Mouse (Mus musculus): ENCODE results near the gene Comt. TPM values are rescaled to one million over a fixed set of nuclear protein-coding genes. Genes with fewer than 3 reads are reported as not detected.

Comt gene
- total RNA-seq, 2 experiments from 2014 or later, result 133 to 156 TPM

DNA sequence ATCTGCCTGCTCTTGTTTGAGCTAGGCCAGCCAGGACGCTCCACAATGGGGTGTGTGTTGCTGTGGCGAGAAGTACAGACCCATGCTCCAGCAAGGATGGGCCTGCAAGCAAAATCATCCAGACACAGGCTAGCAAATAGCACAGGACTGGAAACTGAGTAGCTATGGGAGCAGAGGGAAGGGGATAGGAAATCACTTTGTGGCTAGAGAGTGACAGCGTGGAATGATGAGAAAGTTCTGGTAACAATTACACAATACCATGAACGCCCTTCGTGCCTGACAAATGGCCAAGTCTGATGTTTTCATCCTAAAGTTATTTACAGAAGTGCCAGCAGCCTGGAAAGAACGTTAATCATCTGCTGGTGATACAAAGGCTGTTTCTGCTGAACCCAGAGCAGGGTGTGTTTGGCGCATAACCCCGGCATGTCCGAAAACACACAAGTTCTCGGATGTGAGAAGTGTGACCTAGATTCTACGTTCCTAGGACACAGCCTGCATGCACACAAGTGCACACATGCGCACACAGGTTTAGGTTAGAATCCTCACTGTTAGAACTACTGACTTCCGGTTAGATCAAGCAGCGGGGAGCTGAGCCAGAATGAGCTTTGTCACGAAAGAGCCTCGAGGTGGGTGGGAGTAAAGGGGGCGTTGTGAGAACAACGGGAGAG lies 10.4 kb downstream of the Comt start:
- peak; percentile 80 to 84 for DNase-seq
- intact Hi-C loops (cut with DNase I), result no loop called here

DNA sequence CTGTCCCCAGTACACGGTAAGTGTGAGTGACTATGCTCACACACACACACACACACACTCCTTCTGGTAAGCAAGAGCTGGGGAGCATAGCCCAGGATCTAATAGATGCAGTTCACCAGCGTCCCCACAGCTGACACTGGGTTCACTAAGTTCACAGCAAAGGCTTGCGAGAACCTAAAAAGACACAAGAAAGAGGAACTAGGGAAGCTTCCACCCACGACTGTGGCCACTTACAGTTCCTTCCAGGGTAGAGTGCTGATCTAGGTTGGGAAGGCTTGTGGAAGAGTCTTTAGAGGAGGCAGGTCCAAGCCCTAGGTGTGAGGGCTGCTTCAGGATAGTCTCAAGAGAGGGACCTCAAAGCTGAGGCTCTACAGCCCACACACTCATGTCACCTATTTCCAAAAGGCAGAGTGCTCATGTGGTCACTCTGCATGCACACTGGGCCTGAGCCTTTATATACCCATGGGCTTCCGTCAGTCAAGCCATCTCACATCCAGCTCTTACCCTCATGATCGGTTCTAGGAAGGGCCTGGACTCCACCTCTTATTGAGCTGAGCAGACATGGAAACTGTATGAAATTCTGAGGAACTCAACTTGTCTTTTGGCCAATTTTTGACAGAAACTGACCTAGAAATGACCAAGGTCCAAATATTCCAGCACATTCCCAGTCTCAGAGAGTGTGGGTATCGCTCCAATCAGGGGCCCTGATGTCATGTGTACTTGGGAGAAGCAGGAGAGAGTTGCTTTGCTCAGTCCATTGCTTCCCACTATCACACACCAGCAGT lies 13.4 kb downstream of the Comt start:
- no peak for DNase-seq
- intact Hi-C loops (cut with DNase I), result no loop called here

DNA sequence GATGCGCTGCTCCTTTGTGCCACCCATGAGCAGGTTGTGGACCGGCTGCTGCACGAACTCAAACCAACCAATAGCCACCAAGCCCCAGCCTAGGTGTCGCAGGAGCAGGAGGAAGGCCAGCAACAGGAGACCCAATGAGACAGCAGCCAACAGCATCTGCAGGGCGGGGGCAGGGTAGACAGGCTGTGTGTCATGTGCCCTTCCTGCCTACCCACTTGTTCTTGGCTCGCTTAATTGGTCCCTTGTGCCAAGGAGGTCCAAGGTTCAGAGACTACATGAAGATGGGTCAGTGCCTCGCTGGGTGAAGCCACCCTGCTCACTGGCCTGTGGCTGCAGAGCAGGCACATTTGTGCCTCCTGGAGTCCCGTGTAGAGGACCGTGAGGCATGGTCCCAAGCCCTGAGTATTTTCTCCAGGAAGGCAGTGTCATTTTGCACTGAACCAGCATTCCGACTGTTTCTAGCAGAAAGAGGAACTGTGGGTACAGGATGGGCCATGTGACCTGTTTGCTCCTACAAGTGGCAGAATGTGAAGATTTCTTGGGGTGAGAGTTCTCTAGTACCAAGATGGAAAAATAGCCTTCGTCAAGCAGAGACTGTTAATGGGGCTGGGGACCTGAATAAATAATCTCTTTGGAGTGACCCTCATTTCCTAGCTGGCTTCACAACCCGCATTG lies 14.7 kb downstream of the Comt start:
- intact Hi-C loops (cut with DNase I), result no loop called here
- peak; percentile 88 to 89 for DNase-seq

GRCm38 (mm10) chr16:18411026-18411649 lies 15.5 kb downstream of the Comt start:
- no peak for DNase-seq
- intact Hi-C loops (cut with DNase I), result no loop called here

DNA sequence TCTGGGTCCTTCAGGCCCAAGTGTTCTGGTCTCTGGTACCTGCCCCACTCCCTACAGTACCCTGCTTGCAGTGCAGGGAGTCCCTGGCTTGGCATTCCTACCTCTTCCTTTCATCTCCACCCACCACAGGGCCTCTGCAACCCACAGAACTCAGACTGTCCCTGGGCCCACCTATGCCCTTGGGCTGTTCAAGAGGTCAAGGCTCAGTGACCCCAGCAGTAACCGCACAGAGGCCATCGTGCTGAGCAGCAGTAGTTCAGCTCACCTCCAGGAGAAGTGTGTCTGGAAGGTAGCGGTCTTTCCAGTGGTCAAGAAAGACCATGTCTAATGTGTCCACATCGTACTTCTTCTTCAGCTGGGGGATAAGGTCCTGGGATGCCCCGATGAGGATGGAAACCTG lies 16.2 kb downstream of the Comt start:
- intact Hi-C loops (cut with DNase I), result no loop called here

GRCm38 (mm10) chr16:18409776-18410175 lies 16.9 kb downstream of the Comt start:
- DNase-seq, result no peak
- intact Hi-C loops (cut with DNase I), result no loop called here

More for the DNA sequence above, 16.2 kb downstream of the Comt start:
- DNase-seq, result no peak

GRCm38 (mm10) chr16:18407912-18408311 lies 18.7 kb downstream of the Comt start:
- peak; percentile 73 to 78 for DNase-seq
- intact Hi-C loops (cut with DNase I), result loop anchor here (2.0 kb wide), 1 partner anchor 63 kb away; no protein-coding TSS in a partner anchor

GRCm38 (mm10) chr16:18406293-18406692 lies 20.4 kb downstream of the Comt start:
- DNase-seq, result peak; percentile 73 to 79
- intact Hi-C loops (cut with DNase I), result loop anchor here (2.0 kb wide), 1 partner anchor 61 kb away; no protein-coding TSS in a partner anchor

DNA sequence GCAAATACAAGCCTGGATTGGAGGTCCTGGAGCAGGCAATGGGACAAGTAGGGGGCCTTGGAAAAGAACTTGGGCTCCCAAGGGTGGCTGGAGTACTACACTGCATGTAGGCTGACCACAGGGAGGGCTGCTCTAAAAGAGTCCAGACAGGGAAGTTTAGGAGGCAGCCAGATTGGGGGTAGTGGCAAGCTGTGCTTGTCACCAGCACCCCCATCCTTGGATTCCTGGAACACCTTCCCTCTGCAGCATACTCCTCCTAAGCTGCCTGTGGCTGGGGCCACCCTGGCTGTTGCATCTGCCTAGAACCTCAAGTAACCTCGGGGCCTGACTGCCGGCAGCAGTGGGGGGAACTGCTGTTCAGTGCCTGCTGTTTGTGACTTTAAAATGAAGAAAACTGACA lies 20.8 kb downstream of the Comt start:
- intact Hi-C loops (cut with DNase I), result loop anchor here (2.0 kb wide), 1 partner anchor 61 kb away; no protein-coding TSS in a partner anchor
- no peak for DNase-seq

DNA sequence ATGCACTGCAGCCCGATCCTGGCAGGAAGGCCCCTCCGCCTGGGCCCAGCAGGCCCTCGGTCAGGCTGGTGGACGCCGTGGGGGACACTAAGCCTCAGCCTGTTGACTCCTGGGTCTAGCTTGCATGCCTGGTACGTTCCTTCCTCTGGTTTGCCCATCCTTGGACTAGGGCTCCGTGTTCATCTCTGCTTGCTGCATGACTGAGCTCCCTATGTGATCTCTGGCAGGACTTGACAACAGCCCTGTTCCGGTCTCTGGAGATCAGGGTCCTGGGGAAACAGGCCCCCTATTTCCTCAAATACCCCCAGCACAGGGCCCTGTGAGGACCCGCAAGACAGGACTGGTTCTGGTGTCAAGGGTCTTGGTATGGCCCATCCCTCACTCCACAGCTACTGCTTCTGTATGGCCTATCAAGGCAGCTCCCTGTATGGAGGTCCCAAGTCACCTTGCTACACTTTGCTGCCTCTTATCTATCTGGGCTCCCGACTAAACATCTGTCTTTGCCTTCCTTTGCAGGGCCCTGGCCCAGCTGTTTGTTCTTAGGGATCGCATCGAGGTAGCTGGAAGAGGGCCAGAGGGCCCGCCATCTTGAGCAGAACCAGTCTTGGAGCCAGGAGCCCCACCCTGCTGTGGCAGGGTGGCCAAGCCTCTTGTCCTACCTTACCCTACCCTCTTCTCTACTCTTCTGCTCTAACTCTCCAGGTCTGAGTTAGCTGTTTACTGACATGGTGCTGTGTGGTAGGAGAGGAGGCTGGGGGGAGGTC lies 21.4 kb downstream of the Comt start:
- intact Hi-C loops (cut with DNase I), result no loop called here
- no peak for DNase-seq

DNA sequence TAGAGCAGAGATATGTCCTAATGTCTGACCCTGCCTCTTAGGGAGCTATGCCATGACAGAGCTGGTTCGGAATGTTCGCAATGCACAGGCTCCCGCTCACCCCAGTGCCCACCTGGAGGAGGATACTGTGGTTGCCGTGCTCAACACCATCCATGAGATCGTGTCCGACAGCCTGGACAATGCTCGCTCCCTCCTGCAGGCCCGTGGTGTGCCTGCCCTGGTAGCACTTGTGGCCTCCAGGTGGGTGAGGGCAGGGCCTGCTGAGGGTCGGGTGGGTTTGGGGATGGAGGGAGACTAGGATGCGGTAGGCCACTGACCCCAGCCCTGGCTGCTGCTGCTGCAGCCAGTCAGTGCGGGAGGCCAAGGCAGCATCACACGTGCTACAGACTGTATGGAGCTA lies 23.4 kb downstream of the Comt start:
- intact Hi-C loops (cut with DNase I), result no loop called here
- no peak for DNase-seq

DNA sequence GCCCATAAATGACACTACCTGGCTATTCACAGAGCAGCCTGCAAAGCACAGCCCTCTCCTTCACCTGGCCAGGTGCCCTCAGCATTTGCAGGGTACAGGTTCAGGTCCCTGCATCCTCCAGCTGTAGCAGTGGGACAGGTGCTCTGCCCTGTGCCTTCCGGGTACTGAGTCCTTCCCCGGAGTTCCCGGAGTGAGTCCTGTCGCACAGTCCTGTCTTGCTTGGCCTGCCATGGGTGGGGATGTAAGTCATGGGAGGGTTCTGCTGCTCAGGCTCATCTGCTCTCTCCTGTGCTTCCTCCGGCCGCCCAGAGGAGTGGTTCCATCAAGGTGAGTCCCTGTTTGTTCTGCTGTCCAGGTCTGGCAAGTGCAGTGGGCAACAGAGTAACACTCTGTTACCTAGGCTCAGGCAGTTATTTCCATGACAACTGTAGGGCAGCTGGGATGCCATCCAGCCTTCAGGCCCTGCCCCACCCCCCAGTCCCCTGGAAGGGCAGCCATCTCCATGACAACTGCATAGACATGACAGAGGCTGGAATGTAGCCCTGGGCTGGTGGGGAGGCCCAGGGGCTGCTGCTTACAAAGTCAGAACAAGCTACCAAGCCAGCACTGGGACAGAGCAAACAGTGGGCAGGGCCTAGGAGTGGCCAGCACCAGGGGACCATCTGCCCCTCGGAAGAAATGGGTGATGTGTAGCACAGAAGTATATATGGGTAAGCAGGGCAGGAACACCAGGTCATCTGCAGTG lies 26.0 kb downstream of the Comt start:
- intact Hi-C loops (cut with DNase I), result no loop called here
- no peak for DNase-seq

DNA sequence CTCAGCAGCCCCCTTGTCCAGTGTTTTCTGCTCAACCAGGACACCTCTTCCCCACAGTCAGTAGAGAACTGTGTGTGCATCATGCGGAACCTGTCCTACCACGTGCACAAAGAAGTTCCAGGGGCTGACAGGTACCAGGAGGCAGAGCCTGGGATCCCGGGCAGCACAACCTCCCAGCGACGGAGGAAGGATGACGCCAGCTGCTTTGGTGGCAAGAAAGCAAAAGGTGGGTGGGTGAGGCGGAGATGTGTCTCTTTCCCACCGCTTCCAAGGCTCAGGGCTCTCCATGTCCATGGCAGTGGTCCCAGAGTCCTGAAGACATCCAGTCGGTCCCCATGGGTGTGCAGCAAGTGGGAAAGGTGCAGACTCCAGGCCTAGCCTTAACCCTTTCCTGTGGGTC lies 26.6 kb downstream of the Comt start:
- intact Hi-C loops (cut with DNase I), result no loop called here
- no peak for DNase-seq

GRCm38 (mm10) chr16:18396791-18397621 lies 29.6 kb downstream of the Comt start:
- intact Hi-C loops (cut with DNase I), result no loop called here
- DNase-seq, result no peak

DNA sequence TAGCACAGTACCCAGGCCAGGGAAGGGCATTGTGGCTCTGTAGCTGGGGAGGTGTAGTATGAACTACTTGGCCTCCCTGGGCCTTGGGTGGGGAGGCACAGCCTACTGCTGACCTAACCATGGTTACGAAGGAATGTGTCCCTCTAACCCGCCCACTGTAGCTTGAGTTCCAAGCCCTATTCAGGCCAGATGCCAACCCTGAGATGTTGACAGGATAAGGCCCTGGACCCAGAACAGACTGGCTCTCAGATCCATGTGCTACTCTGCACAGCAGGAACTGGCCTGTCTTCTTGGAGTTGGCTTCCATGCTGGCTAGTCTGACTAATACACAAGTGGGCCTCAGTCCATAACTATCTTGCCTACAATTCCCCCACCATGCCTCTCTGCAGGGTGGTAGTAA lies 30.5 kb downstream of the Comt start:
- DNase-seq, result no peak
- intact Hi-C loops (cut with DNase I), result no loop called here

- intact Hi-C loops (cut with DNase I), result no loop called here
- DNase-seq, result peak; percentile 76 to 79
These were observed 31.0 kb downstream of the Comt start for GRCm38 (mm10) chr16:18395620-18396036.

DNA sequence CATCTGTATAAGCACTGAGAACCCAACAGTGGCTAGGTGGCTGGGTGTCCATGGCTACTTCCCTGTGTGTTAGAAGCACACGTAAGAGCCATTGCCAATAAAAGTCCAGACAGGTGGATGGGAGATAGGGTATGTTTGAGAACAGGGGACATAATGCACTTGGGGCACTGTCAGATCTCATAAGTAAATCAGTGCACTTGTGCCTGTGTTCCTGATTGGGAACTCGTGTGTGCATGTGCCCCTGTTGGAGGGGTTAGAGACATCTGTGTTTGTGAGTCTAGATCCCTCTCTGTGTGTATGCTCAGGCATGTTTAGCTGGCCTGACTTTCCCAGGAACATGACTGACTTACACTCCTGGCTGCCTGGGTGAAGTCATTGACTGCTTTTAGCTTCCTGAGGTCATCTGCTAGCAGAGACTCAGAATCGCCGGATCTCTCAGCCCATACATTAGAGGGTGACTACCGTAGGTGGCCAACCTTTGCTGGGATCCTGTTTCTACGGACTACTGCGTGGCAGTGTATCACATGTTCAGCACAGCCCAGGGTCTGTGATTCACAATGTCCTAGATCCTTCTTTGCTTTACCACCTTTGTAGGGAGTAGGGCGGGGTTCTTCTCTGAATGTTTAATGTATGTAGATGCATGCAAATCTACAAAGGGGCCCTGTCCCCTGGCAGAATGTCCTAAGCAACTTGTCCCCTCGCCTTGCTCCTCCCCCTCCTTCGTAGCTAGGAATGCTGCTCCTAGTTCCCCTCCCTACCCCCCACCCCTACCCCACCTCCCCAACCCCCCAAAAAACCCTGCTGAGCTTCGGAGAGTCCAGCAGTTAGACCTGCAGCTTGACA lies 31.7 kb downstream of the Comt start:
- peak; percentile 67 to 78 for DNase-seq
- intact Hi-C loops (cut with DNase I), result no loop called here

GRCm38 (mm10) chr16:18394056-18394455 lies 32.6 kb downstream of the Comt start:
- intact Hi-C loops (cut with DNase I), result no loop called here
- DNase-seq, result no peak
